Mouse (Mus musculus): ENCODE measurements around the gene Slc4a4. TPM values are rescaled to one million over a fixed set of nuclear protein-coding genes. Genes with fewer than 3 reads are reported as not detected.

The Slc4a4 gene
- polyA plus RNA-seq, 1 experiment: 6.3 TPM

DNA sequence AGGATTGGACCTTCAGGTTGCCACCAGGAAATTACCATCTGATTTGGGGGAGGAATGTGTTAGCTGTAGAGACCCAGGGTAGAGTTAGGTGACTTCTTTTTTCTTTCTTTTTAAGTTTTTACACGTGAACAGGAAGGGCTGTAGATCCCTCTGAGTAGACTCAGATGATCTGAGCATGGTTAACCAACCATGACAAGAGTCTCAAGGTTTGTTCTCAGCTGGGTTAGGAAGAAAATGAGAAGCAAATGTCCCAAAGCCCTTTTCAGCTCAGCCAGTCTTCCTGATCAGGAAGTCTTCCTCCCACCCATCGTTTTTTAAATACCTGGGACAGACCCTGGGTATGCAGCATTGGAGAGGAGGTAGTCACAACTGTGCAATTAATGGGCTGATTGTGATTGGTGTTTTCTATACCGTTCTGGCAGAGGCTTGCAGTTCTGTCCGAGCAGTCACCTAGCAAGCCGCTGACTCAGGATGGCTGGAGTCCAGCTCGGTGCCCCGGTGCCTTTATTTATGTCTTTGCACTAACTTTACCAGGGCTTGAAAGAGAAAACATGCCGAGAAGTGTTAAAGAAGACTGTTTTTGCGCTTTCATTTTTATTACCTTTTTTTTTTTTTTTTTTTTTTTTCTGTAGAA lies 236.8 kb downstream of the Slc4a4 start:
- DNase-seq (ENCODE audit: low read depth): no peak
- TF ChIP-seq CTCF (IDR thresholded peaks at IDR 0.05; ENCODE audit: borderline replicate concordance, extremely low read depth, insufficient read depth, insufficient read length): no peak

DNA sequence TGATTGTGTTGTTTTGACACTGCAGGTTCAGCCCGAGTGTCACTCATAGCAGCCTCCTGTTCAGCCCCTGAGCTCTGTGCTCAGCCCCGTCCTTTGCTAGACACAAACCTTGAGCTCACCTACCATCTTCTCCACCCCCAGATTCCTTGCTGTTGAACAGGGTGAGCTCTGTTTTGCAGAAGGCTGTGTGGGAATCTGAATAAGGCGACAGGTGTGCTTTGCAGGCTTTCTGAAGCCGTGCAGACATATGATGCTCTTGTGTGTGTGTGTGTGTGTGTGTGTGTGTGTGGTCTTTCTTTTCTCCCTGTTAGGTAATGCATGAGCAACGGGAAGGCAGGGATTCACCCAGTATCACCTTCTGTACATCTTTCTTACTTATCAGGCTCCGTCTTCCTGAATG lies 241.6 kb downstream of the Slc4a4 start:
- TF ChIP-seq POLR2A (IDR thresholded peaks at IDR 0.05; ENCODE audit: borderline replicate concordance, extremely low read depth, insufficient read depth, insufficient read length, poor library complexity, severe bottlenecking): no peak
- TF ChIP-seq CTCF (IDR thresholded peaks at IDR 0.05; ENCODE audit: borderline replicate concordance, extremely low read depth, insufficient read depth, insufficient read length): no peak
- DNase-seq (ENCODE audit: low read depth): no peak

DNA sequence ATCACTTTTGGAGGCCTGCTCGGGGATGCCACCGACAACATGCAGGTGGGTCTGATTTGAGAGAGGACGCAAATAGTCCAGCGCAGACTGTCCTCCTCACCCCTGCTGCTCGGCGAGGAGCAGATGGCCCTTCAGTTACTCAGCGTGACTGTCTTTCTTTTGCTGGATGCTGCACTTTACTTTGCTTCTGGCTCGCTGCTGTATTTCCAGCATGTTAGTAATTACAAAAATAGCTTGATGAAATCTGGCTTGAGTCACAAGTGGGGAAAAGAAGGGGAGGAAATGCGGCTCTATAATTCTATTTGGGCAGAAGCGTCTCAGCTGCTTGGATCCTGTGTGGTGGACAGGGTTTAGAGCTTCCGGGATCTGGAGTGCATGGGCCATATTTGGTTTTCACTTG lies 249.2 kb downstream of the Slc4a4 start:
- DNase-seq (ENCODE audit: low read depth): no peak
- TF ChIP-seq CTCF (IDR thresholded peaks at IDR 0.05; ENCODE audit: borderline replicate concordance, extremely low read depth, insufficient read depth, insufficient read length) (no peak), POLR2A (IDR thresholded peaks at IDR 0.05; ENCODE audit: borderline replicate concordance, extremely low read depth, insufficient read depth, insufficient read length, poor library complexity, severe bottlenecking) (no peak)

DNA sequence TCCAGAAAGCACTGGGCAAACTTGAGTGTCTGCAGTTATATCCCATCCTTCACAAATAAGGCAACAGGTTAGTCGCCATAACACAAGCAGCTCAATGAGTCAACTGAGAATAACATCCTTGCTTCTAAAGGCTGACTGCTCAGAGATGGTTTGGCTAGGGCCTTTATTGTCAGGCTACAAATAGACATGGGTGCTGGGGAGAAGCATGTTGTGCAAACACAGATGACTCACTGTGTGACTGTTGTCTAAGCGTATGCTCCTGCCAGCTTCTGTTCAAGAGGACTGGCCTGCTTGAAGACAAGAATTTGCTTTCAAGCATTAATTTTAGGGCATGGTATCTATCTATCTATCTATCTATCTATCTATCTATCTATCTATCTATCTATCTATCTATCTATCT lies 253.5 kb downstream of the Slc4a4 start:
- TF ChIP-seq POLR2A (IDR thresholded peaks at IDR 0.05; ENCODE audit: borderline replicate concordance, extremely low read depth, insufficient read depth, insufficient read length, poor library complexity, severe bottlenecking) (no peak), CTCF (IDR thresholded peaks at IDR 0.05; ENCODE audit: borderline replicate concordance, extremely low read depth, insufficient read depth, insufficient read length) (no peak)
- DNase-seq (ENCODE audit: low read depth): no peak

DNA sequence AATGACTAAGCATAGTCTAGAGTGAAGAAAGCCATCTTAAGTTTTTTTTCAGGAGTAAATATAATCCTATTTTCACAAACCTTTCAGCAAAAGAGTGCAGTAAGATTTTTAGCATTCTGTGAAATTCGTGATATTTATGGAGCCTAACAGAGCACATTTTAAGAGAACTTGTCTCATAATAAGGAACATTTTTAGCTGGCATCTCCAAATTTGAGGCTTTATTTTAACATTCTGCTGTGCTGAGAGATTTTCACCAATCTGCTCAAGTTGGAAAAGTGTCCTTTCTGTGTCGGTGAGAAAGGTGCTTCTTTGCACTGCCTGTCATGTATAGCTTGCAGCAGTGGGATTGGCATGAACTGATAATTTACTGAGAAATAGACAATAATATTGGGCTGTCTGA lies 255.1 kb downstream of the Slc4a4 start:
- no peak for TF ChIP-seq POLR2A (IDR thresholded peaks at IDR 0.05; ENCODE audit: borderline replicate concordance, extremely low read depth, insufficient read depth, insufficient read length, poor library complexity, severe bottlenecking)
- TF ChIP-seq CTCF (IDR thresholded peaks at IDR 0.05; ENCODE audit: borderline replicate concordance, extremely low read depth, insufficient read depth, insufficient read length): no peak
- no peak for DNase-seq (ENCODE audit: low read depth)

DNA sequence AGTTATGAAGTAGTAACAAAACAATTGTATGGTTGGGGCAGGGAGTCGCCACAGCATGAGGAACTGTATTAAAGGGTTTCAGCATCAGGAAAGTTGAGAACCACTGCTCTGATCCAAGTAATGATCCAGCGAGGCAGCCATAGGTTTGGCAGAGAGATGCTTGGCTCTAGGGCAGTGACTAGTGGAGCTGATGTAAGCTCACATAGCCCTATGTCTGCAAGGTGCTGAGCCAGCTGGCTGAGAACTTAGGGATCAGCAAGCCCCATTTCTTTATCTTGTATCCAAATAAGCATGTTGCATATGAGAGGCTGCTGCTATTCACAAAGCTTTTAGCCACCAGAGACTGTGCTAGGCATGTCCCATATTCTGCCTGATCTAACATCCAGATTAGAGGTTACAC lies 259.7 kb downstream of the Slc4a4 start:
- TF ChIP-seq POLR2A (IDR thresholded peaks at IDR 0.05; ENCODE audit: borderline replicate concordance, extremely low read depth, insufficient read depth, insufficient read length, poor library complexity, severe bottlenecking) (no peak), CTCF (IDR thresholded peaks at IDR 0.05; ENCODE audit: borderline replicate concordance, extremely low read depth, insufficient read depth, insufficient read length) (no peak)
- no peak for DNase-seq (ENCODE audit: low read depth)

DNA sequence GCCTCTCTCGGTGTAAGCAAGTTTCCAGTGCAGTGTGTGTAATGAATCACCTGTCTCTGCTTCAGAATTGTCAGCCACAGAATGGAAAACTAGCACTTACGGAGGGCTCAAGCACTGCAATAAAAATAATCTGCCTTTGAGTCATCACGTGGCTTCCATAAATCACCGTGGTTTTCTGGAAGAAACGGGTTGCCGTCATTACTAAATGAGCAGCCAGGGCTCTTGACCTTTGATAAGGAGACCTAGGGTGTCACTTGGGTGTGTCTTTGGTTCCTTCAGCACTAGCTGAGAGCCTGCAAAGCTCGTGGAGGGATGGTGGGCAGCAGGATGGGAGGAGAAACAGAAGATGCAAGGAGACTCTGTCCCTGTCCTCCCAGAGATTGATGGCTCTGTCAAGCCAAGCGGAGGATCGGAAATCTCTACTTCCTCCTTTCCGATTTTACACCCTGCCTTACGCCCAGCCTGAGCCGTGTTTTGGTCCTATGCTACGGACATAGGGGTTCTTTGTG lies 260.7 kb downstream of the Slc4a4 start:
- TF ChIP-seq POLR2A (IDR thresholded peaks at IDR 0.05; ENCODE audit: borderline replicate concordance, extremely low read depth, insufficient read depth, insufficient read length, poor library complexity, severe bottlenecking): no peak
- no peak for TF ChIP-seq CTCF (IDR thresholded peaks at IDR 0.05; ENCODE audit: borderline replicate concordance, extremely low read depth, insufficient read depth, insufficient read length)
- no peak for DNase-seq (ENCODE audit: low read depth)

DNA sequence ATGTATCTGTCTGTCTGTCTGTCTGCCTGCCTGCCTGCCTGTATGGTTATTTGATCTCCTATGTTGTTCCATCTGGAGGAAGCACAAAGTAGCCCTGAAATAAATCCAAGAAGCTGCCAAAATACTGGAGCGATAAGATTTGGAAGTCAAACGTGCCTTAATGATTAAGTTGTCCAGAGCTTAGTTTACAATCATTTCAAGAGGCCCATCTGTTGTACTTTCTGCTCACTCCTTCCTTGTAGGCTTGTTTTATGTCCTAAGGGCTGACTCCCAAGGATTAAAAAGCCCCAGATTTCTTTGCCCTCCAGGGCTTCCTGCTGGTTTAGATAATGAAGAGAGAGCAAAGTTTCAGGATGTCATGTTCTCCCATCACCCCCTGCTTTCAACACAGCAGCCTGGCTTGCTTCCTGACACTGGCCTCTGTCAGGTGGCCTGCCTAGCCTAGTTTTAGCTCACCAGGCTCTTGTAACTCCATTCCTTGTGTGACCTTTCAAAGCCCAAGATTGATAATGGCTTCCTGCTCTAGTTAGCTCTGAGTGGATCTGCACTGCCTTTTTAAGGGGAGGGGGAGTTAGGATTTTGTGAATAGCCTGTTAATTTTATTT lies 262.9 kb downstream of the Slc4a4 start:
- TF ChIP-seq CTCF (IDR thresholded peaks at IDR 0.05; ENCODE audit: borderline replicate concordance, extremely low read depth, insufficient read depth, insufficient read length): no peak
- TF ChIP-seq POLR2A (IDR thresholded peaks at IDR 0.05; ENCODE audit: borderline replicate concordance, extremely low read depth, insufficient read depth, insufficient read length, poor library complexity, severe bottlenecking): no peak

DNA sequence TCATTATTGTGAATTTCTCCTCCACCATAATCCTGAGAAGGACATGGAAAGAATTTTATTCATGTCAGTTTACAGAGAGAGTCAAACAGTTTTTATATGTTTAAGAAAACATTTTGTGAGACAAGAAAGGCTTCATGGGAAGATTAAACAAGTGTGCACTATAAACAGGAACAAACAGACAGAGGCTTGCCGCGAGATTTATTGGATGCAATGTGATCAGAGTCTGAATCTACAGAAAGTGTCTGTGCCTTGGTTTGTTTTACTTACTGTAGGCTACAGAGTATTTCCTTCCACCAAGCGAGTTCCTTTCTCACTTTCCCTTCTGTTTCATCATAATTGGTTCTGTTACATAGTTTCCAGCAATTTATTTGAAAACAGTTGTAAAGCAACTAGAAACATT lies 264.5 kb downstream of the Slc4a4 start:
- DNase-seq (ENCODE audit: low read depth): no peak
- TF ChIP-seq POLR2A (IDR thresholded peaks at IDR 0.05; ENCODE audit: borderline replicate concordance, extremely low read depth, insufficient read depth, insufficient read length, poor library complexity, severe bottlenecking): no peak

More for the DNA sequence above, 262.9 kb downstream of the Slc4a4 start:
- DNase-seq (ENCODE audit: low read depth): peak; percentile 34

DNA sequence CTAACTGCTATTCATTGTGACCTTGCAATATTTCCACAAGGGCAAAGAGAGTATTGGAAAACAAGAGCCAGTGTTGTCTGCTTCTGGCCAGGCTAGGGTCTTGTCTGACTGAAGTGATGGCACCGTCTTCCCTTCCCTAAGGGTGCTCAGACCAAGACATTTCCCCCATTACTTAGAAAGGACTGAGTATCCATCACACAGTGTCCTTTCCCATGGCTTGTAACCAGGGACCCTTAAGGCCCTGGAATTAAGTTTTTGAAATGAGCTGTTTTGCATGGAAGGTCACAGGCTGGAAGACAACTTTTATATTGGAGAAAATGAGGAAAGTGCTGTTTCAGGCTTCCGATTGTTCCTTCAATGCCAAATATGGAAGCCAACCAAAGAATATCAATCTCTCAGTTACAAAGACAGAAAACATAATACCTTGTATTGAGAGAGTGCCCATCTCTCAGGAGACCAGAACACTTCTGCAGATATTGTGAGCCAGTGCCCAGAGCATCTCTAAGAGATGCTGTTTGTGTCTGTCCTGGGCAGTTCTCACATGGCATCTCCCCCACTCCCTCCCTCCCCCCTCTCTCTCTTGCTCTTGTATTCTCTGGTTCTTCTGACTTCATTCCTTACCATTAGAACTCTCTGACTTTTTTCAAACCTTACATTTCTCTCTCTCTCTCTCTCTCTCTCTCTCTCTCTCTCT lies 284.6 kb downstream of the Slc4a4 start:
- no peak for TF ChIP-seq POLR2A (IDR thresholded peaks at IDR 0.05; ENCODE audit: borderline replicate concordance, extremely low read depth, insufficient read depth, insufficient read length, poor library complexity, severe bottlenecking)
- TF ChIP-seq CTCF (IDR thresholded peaks at IDR 0.05; ENCODE audit: borderline replicate concordance, extremely low read depth, insufficient read depth, insufficient read length): no peak
- DNase-seq (ENCODE audit: low read depth): no peak

DNA sequence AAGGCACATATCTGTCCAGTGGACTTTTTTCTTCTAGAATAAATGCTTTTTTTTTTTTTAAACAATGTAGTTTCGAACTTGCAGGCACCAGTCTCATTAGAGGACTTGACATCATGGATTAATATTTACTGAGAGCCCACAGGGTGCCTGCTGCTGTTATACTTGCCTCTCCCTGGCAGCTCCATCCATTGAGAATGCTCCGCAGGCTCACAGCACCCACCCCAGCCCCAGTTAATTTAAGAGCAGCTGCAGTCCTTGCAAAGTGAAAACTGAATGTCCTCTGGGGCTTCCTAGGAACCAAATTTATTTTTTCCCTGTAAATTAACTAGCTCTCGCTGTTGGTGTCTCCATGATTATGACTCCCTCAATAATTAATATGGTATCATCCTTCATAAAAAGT lies 303.4 kb downstream of the Slc4a4 start:
- TF ChIP-seq CTCF (IDR thresholded peaks at IDR 0.05; ENCODE audit: borderline replicate concordance, extremely low read depth, insufficient read depth, insufficient read length) (no peak), POLR2A (IDR thresholded peaks at IDR 0.05; ENCODE audit: borderline replicate concordance, extremely low read depth, insufficient read depth, insufficient read length, poor library complexity, severe bottlenecking) (no peak)
- DNase-seq (ENCODE audit: low read depth): peak; percentile 73

DNA sequence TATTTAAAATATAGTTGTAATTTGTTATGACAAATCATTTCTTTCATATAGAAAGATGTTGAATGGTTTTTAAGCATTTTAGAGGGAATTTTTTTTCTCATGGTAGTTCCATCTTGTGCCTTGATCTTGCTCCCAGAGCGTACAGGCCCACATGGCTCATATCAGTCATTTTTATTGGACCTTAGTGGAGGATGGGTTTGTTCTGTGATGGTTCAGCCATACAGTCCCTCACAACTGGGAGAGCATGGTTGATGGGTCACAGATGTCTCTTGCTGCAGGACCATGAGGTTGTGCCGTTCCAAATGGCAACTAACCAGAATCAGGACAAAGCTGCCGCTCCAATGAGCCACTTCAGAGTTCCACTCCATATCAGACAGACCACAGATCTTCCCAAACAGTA lies 308.0 kb downstream of the Slc4a4 start:
- DNase-seq (ENCODE audit: low read depth): no peak
- TF ChIP-seq CTCF (IDR thresholded peaks at IDR 0.05; ENCODE audit: borderline replicate concordance, extremely low read depth, insufficient read depth, insufficient read length) (no peak), POLR2A (IDR thresholded peaks at IDR 0.05; ENCODE audit: borderline replicate concordance, extremely low read depth, insufficient read depth, insufficient read length, poor library complexity, severe bottlenecking) (no peak)
